Mouse (Mus musculus) forebrain, embryonic 16.5 days (tissue): ENCODE data around the gene Spaca3. TPM values are rescaled to one million over a fixed set of nuclear protein-coding genes. Genes with fewer than 3 reads are reported as not detected.

Experiments
- ATAC-seq: fragments of 200-750 bp; cut with Nextera tagmentation; 2 replicates; pipeline ENCODE4 v1.8.0; 2017; ENCODE audit warnings: mild to moderate bottlenecking, moderate library complexity
- H3K27ac ChIP-seq: fragments of 300-500 bp; sonication (generic); 2 replicates; pipeline ENCODE4 v1.5.1; 2014; ENCODE audit warnings: low read length, control low read depth
- H3K27me3 ChIP-seq: fragments of 300-500 bp; sonication (generic); replicated peaks from 2 replicates; pipeline ENCODE4 v1.6.1; 2014; ENCODE audit warnings: low read length; ENCODE audit not compliant: control insufficient read depth, insufficient read depth
- H3K36me3 ChIP-seq: fragments of 300-500 bp; sonication (generic); 2 replicates; pipeline ENCODE4 v1.6.1; 2014; ENCODE audit not compliant: control insufficient read depth, insufficient read depth
- H3K4me1 ChIP-seq: fragments of 300-500 bp; sonication (generic); replicated peaks from 2 replicates; pipeline ENCODE4 v1.6.1; 2014; ENCODE audit warnings: low read length; ENCODE audit not compliant: control insufficient read depth, insufficient read depth
- H3K4me2 ChIP-seq: fragments of 300-500 bp; sonication (generic); 2 replicates; pipeline ENCODE4 v1.6.1; 2014; ENCODE audit warnings: mild to moderate bottlenecking, low read length, control low read depth
- H3K4me3 ChIP-seq: fragments of 300-500 bp; sonication (generic); replicated peaks from 2 replicates; pipeline ENCODE4 v1.5.1; 2014; ENCODE audit warnings: mild to moderate bottlenecking, low read length, control low read depth
- H3K9ac ChIP-seq: fragments of 300-500 bp; sonication (generic); replicated peaks from 2 replicates; pipeline ENCODE4 v1.6.1; 2014; ENCODE audit warnings: low read depth, low read length, control low read depth
- H3K9me3 ChIP-seq: fragments of 300-500 bp; sonication (generic); 2 replicates; pipeline ENCODE4 v1.6.1; 2016; ENCODE audit warnings: low read length; ENCODE audit not compliant: control insufficient read depth
- WGBS: fragments of 180-500 bp; shearing (Covaris S2); extraction: QIAGEN DNeasy Blood & Tissue Kit; methylation state at CpG from one replicate; pipeline ENCODE4 v1.1.7; 2014; 5-methylcytosine and 5-hydroxymethylcytosine counted together
- polyA plus RNA-seq: library from polyadenylated mRNA; unstranded; fragments of >200 nt; fragmentation: Nextera tagmentation; extraction: Ambion mirVana; gene quantifications from 2 replicates; pipeline ENCODE4 v1.2.1, GENCODE M21; 2015

Gene Spaca3
- polyA plus RNA-seq, 1 experiment from 2014 or later = not detected

GRCm38 (mm10) chr11:80884521-80885231, 26.5 kb downstream of the Spaca3 start:
- Histone ChIP-seq H3K9ac (no peak overlapping the region), H3K4me1 (peaks cover 2% of the 10 kb centered on the region; the same call in 1 of the 2 replicates), H3K4me3 (no peak overlapping the region), H3K36me3 (no peaks in the 10 kb centered on the region), H3K9me3 (no peaks in the 10 kb centered on the region), H3K27ac (no peak overlapping the region), H3K4me2 (no peak overlapping the region), H3K27me3 (no peaks in the 10 kb centered on the region)
- ATAC-seq = no peak
- WGBS = 79% methylated on average over 6 of the region's 6 CpGs

GRCm38 (mm10) chr11:80886365-80886764, 28.2 kb downstream of the Spaca3 start:
- Histone ChIP-seq H3K27ac (no peak overlapping the region), H3K4me1 (peaks cover 2% of the 10 kb centered on the region; the same call in 1 of the 2 replicates), H3K9ac (no peak overlapping the region), H3K36me3 (no peaks in the 10 kb centered on the region), H3K4me3 (no peak overlapping the region), H3K4me2 (no peak overlapping the region), H3K27me3 (no peaks in the 10 kb centered on the region), H3K9me3 (no peaks in the 10 kb centered on the region)
- WGBS = 78% methylated on average over 7 of the region's 7 CpGs
- no peak for ATAC-seq

GRCm38 (mm10) chr11:80887021-80887420, 28.9 kb downstream of the Spaca3 start:
- no peak for ATAC-seq
- no peaks in the 10 kb centered on the region for H3K27me3 ChIP-seq
- no peak overlapping the region for H3K9ac ChIP-seq
- H3K4me3 ChIP-seq = no peak overlapping the region
- H3K36me3 ChIP-seq = no peaks in the 10 kb centered on the region
- WGBS = 38% methylated on average over 3 of the region's 3 CpGs
- no peak overlapping the region for H3K27ac ChIP-seq
- H3K4me2 ChIP-seq = no peak overlapping the region
- H3K9me3 ChIP-seq = no peaks in the 10 kb centered on the region
- peaks cover 2% of the 10 kb centered on the region; the same call in 1 of the 2 replicates for H3K4me1 ChIP-seq

GRCm38 (mm10) chr11:80889336-80890063, 31.3 kb downstream of the Spaca3 start:
- Histone ChIP-seq H3K36me3 (no peaks in the 10 kb centered on the region), H3K27ac (no peak overlapping the region), H3K9me3 (no peaks in the 10 kb centered on the region), H3K27me3 (no peaks in the 10 kb centered on the region), H3K9ac (no peak overlapping the region), H3K4me3 (no peak overlapping the region), H3K4me2 (no peak overlapping the region), H3K4me1 (peaks cover 2% of the 10 kb centered on the region; the same call in 1 of the 2 replicates)
- ATAC-seq = no peak
- 9% methylated on average over 7 of the region's 7 CpGs for WGBS

- Histone ChIP-seq H3K36me3 (no peaks in the 10 kb centered on the region), H3K27ac (no peak overlapping the region), H3K9ac (no peak overlapping the region), H3K4me1 (no peaks in the 10 kb centered on the region), H3K4me2 (no peak overlapping the region), H3K4me3 (no peak overlapping the region), H3K9me3 (no peaks in the 10 kb centered on the region), H3K27me3 (no peaks in the 10 kb centered on the region)
- ATAC-seq = no peak
- 75% methylated on average over 3 of the region's 3 CpGs for WGBS
Observed at GRCm38 (mm10) chr11:80895853-80896252, 37.7 kb downstream of the Spaca3 start.

- Histone ChIP-seq H3K4me3 (no peak overlapping the region), H3K9me3 (no peaks in the 10 kb centered on the region), H3K36me3 (no peaks in the 10 kb centered on the region), H3K4me1 (0 out of 2 replicates have a peak, but pooled peaks cover 3% of the 10 kb centered on the region), H3K4me2 (no peak overlapping the region), H3K27me3 (no peaks in the 10 kb centered on the region), H3K27ac (no peak overlapping the region), H3K9ac (no peak overlapping the region)
- ATAC-seq = no peak
- 89% methylated on average over 4 of the region's 4 CpGs for WGBS
Observed at GRCm38 (mm10) chr11:80900555-80900954, 42.4 kb downstream of the Spaca3 start.

- H3K4me1 ChIP-seq = 0 out of 2 replicates have a peak, but pooled peaks cover 3% of the 10 kb centered on the region
- no peaks in the 10 kb centered on the region for H3K36me3 ChIP-seq
- 38% methylated on average over 7 of the region's 7 CpGs for WGBS
- H3K4me3 ChIP-seq = no peak overlapping the region
- no peak overlapping the region for H3K4me2 ChIP-seq
- no peaks in the 10 kb centered on the region for H3K9me3 ChIP-seq
- ATAC-seq = no peak
- no peak overlapping the region for H3K9ac ChIP-seq
- no peak overlapping the region for H3K27ac ChIP-seq
- H3K27me3 ChIP-seq = no peaks in the 10 kb centered on the region
Observed at GRCm38 (mm10) chr11:80902664-80903063, 44.5 kb downstream of the Spaca3 start.

GRCm38 (mm10) chr11:80903426-80903825, 45.3 kb downstream of the Spaca3 start:
- H3K4me3 ChIP-seq = no peak overlapping the region
- no peak overlapping the region for H3K4me2 ChIP-seq
- H3K27me3 ChIP-seq = no peaks in the 10 kb centered on the region
- H3K9me3 ChIP-seq = no peaks in the 10 kb centered on the region
- no peak overlapping the region for H3K9ac ChIP-seq
- WGBS = 81% methylated on average over 10 of the region's 10 CpGs
- H3K36me3 ChIP-seq = no peaks in the 10 kb centered on the region
- ATAC-seq = no peak
- H3K27ac ChIP-seq = no peak overlapping the region
- 0 out of 2 replicates have a peak, but pooled peaks cover 3% of the 10 kb centered on the region for H3K4me1 ChIP-seq

GRCm38 (mm10) chr11:80904559-80904958, 46.4 kb downstream of the Spaca3 start:
- Histone ChIP-seq H3K36me3 (no peaks in the 10 kb centered on the region), H3K4me2 (no peak overlapping the region), H3K4me3 (no peak overlapping the region), H3K4me1 (0 out of 2 replicates have a peak, but pooled peaks cover 3% of the 10 kb centered on the region), H3K27me3 (no peaks in the 10 kb centered on the region), H3K9ac (no peak overlapping the region), H3K9me3 (no peaks in the 10 kb centered on the region), H3K27ac (no peak overlapping the region)
- no peak for ATAC-seq
- 80% methylated on average over 2 of the region's 2 CpGs for WGBS
